Mouse (Mus musculus): ENCODE measurements around the gene Paqr7.

- TF ChIP-seq TAL1 (IDR thresholded peaks at IDR 0.05; ENCODE audit: low read length) (no peak), GATA1 (IDR thresholded peaks at IDR 0.05; ENCODE audit: low read length) (no peak)
Observed at GRCm38 (mm10) chr4:134523447-134523846, 26.9 kb downstream of the Paqr7 start.

Measured in erythroblast, embryonic 14.5 days (primary cell).